Mouse (Mus musculus): ENCODE measurements around the gene 9030025P20Rik.
"Not testable (repeated sequence)": the region's sequence is repeated elsewhere in the genome, so short reads cannot be mapped to it uniquely, and the experiment has no call there.

The 9030025P20Rik gene

GRCm38 (mm10) chr17:14978362-14979038, at the start of gene 9030025P20Rik, which contains the start of gene Gm3417:
Gene 9030025P20Rik (plus strand): TSS chr17:14978468.
Gene Gm3417 (minus strand): TSS chr17:14978790.
- not testable (repeated sequence) for DNase-seq (ENCODE audit: low read depth in 2 of 2, low spot score in 2 of 2)

GRCm38 (mm10) chr17:14928631-14929030, 49.6 kb upstream of the 9030025P20Rik start:
- no peak for DNase-seq (ENCODE audit: low read depth in 2 of 2, low spot score in 2 of 2)

- DNase-seq (ENCODE audit: low read depth in 2 of 2, low spot score in 2 of 2): no peak
These were observed 47.6 kb upstream of the 9030025P20Rik start for GRCm38 (mm10) chr17:14930697-14931096.

- DNase-seq (ENCODE audit: low read depth in 2 of 2, low spot score in 2 of 2): no peak
These were observed 46.8 kb upstream of the 9030025P20Rik start for GRCm38 (mm10) chr17:14931469-14931868.

- DNase-seq (ENCODE audit: low read depth in 2 of 2, low spot score in 2 of 2): not testable (repeated sequence)
These were observed 43.0 kb upstream of the 9030025P20Rik start for GRCm38 (mm10) chr17:14935280-14935679.

GRCm38 (mm10) chr17:14935841-14936605, 42.2 kb upstream of the 9030025P20Rik start:
- no peak for DNase-seq (ENCODE audit: low read depth in 2 of 2, low spot score in 2 of 2)

- not testable (repeated sequence) for DNase-seq (ENCODE audit: low read depth in 2 of 2, low spot score in 2 of 2)
These were observed 36.1 kb upstream of the 9030025P20Rik start for GRCm38 (mm10) chr17:14942181-14942580.

GRCm38 (mm10) chr17:14943009-14943728, 35.1 kb upstream of the 9030025P20Rik start, which contains the start of the genes Wdr27 and 1600012H06Rik:
Gene Wdr27 (minus strand): TSS chr17:14943158.
Gene 1600012H06Rik (plus strand): TSS chr17:14943184.
- DNase-seq (ENCODE audit: low read depth in 2 of 2, low spot score in 2 of 2): peak; percentile 97

- no peak for DNase-seq (ENCODE audit: low read depth in 2 of 2, low spot score in 2 of 2)
These were observed 34.6 kb upstream of the 9030025P20Rik start for GRCm38 (mm10) chr17:14943729-14944059.

- no peak for DNase-seq (ENCODE audit: low read depth in 2 of 2, low spot score in 2 of 2)
These were observed 33.7 kb upstream of the 9030025P20Rik start for GRCm38 (mm10) chr17:14944551-14944950.

GRCm38 (mm10) chr17:14949161-14949827, 29.0 kb upstream of the 9030025P20Rik start:
- DNase-seq (ENCODE audit: low read depth in 2 of 2, low spot score in 2 of 2): no peak

GRCm38 (mm10) chr17:14953452-14953851, 24.8 kb upstream of the 9030025P20Rik start:
- DNase-seq (ENCODE audit: low read depth in 2 of 2, low spot score in 2 of 2): no peak

GRCm38 (mm10) chr17:14958686-14959327, 19.5 kb upstream of the 9030025P20Rik start:
- DNase-seq (ENCODE audit: low read depth in 2 of 2, low spot score in 2 of 2): no peak

GRCm38 (mm10) chr17:14959979-14960378, 18.3 kb upstream of the 9030025P20Rik start:
- no peak for DNase-seq (ENCODE audit: low read depth in 2 of 2, low spot score in 2 of 2)

GRCm38 (mm10) chr17:14960520-14960919, 17.7 kb upstream of the 9030025P20Rik start:
- peak in 1 of 2 experiments; percentile 6 for DNase-seq (ENCODE audit: low read depth in 2 of 2, low spot score in 2 of 2)

GRCm38 (mm10) chr17:14960951-14961556, 17.2 kb upstream of the 9030025P20Rik start, which contains the start of gene Phf10:
Gene Phf10 (minus strand): TSS chr17:14961273.
- peak; percentile 9 to 11 for DNase-seq (ENCODE audit: low read depth in 2 of 2, low spot score in 2 of 2)

- DNase-seq (ENCODE audit: low read depth in 2 of 2, low spot score in 2 of 2): not testable (repeated sequence)
These were observed 16.6 kb upstream of the 9030025P20Rik start for GRCm38 (mm10) chr17:14961557-14962154.

GRCm38 (mm10) chr17:14968373-14968913, 9.8 kb upstream of the 9030025P20Rik start:
- not testable (repeated sequence) for DNase-seq (ENCODE audit: low read depth in 2 of 2, low spot score in 2 of 2)

- DNase-seq (ENCODE audit: low read depth in 2 of 2, low spot score in 2 of 2): not testable (repeated sequence)
These were observed 428 bp upstream of the 9030025P20Rik start for GRCm38 (mm10) chr17:14977718-14978361.

Measured in CD8-positive naive resting alpha-beta T cell, adult 2 months (primary cell).